Mouse (Mus musculus): Measurements from ENCODE around the gene Cxcr3.

Cxcr3 gene

DNA sequence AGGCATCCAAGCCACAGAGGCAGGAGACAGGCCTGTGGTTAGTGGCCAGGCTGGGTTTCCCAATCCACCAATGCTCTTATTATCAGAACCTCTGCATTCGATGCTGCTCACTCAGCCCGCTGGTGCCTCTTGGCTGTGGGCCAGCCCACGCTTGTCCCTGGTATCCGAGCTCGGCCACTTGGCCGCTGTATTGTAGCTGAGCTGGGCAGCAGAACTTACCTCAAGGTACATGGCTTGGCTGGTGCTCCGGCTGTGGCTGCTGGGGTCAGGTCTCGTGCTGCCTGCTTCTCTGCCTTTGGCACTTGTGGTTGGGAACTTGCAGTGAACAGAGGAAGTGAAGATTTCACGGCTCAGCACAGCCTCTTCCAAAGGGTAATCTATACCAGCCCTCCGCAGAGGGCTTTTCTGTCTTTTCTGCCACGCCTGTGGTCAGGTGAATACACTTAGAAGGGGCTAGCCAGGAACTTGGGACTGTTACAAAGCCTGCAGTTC lies at the start of gene Cxcr3:
Gene Cxcr3 (minus strand): TSS at position 442 of the 492 bp plus-strand sequence.
- DNase-seq (ENCODE audit: low spot score), result no peak

- DNase-seq (ENCODE audit: low spot score), result peak; percentile 76
Measured at GRCm38 (mm10) chrX:101772035-101772434, 38.0 kb upstream of the Cxcr3 start.

- no peak for DNase-seq (ENCODE audit: low spot score)
Measured at GRCm38 (mm10) chrX:101770307-101770706, 36.2 kb upstream of the Cxcr3 start.

DNA sequence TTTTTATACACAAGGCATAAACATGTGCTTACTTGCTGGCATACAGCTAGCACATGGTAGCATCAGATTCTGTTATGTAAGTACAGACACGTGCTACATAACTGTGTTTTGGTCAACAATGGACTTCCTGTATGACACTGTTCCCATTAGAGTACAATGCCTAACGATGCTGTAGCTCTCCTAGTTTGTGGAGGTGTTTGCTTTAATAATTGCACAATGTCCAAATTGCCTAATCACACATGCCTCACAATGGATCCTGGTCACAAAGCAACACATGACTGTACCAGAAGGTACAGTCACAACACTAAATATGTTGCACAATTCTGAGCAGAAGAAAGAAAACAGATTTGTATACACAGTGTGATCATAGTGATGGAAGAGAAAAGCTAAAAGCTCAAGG lies 35.4 kb upstream of the Cxcr3 start:
- no peak for DNase-seq (ENCODE audit: low spot score)

- no peak for DNase-seq (ENCODE audit: low spot score)
Measured at GRCm38 (mm10) chrX:101767280-101767679, 33.2 kb upstream of the Cxcr3 start.

DNA sequence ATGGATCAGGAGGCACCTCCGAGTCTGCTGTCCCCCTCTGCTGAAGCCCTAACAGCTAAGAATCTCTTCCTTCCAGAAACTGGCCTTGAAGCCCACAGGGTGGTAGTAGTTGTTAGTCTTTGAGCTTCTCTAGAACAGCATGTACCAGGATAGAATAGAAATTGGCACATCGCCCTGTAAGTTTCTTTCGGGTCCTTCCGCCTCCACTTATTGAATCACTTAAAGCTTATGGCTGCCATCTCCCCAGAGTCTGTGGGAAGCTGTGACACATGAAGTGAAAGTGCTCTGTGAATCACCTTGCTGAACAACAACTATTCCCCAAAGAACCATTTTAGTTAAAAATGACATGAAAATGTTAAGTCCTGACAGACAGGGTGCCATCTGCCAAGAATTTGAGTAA lies 31.0 kb upstream of the Cxcr3 start:
- DNase-seq (ENCODE audit: low spot score), result no peak

GRCm38 (mm10) chrX:101764621-101765020 lies 30.6 kb upstream of the Cxcr3 start:
- no peak for DNase-seq (ENCODE audit: low spot score)

DNA sequence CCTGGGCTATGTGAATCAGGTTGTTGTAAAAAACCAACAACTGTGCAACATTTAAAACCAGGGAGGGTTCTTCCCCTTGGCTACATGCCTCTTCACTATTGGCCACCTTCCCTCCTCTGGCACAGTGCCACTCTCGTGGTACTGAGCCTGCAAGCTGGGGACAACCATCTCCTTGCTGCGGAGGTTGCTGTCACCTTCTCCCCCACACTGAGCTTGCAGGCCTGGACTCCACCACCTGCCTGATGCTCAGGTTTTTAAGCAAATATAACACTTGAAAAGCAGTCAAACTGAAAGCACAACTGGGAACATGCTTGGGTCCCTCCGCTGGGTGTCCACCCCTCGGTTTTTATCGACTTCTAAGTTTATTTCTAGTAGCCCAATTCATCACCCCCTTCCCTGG lies 20.4 kb upstream of the Cxcr3 start:
- no peak for DNase-seq (ENCODE audit: low spot score)

GRCm38 (mm10) chrX:101750144-101750543 lies 16.1 kb upstream of the Cxcr3 start:
- peak; percentile 69 for DNase-seq (ENCODE audit: low spot score)

- DNase-seq (ENCODE audit: low spot score), result no peak
Measured at GRCm38 (mm10) chrX:101741064-101741433, 7.0 kb upstream of the Cxcr3 start.

DNA sequence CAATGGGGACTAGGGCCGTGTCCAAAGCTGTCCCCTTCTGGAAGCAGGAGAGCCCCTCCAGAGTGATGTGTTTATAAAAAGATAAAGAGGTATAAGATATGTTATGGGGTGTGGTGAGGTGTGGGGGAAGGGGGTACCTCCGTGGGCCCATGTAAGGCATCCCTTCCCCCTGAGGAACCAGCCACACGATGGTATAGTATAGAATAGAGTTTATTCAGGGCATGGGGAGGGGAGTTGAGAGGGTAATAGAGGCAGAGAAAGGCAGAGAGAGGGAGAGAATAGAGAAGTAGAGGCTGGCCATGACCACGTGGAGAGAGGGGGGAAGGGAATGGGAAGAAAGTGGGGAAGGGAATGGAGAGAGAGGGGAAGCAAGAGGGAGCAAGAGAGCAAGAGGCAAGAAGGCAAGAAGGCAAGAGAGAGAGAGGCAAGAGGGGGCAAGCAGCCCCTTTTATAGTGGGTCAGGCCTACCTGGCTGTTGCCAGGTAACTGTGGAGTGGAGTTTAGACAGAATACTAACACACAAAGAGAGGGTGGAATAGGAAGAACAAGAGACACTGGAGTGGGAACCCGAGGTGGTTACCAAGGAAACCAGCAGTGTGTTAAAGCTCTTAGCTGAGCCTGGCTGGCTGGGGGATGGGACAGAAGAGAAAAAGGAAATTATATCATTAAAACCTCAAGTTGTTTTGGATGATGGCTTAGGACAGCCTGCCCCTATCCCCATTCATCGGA lies 6.4 kb upstream of the Cxcr3 start:
- DNase-seq (ENCODE audit: low spot score), result peak; percentile 20

GRCm38 (mm10) chrX:101737201-101737600 lies 3.1 kb upstream of the Cxcr3 start:
- DNase-seq (ENCODE audit: low spot score), result no peak

GRCm38 (mm10) chrX:101734981-101735380 lies 912 bp upstream of the Cxcr3 start:
- no peak for DNase-seq (ENCODE audit: low spot score)

DNA sequence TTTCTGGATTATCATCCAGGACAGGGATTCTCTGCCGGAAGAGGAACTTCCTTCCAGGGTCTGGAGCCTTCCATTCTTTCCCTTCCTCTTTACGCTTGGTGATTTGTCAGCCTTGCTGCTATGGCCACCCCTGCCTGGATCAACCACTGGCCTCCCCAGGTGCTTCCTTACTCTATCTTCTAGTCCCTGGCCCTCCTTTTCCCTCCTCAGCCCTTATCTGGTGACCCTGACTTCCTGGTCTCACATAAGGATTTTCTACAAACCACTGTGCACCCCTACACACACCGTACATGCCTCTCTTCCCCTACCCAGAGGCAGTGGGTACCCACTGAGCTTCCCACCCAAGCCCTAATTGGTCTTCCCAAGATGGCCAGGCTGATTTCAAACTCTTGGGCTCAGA lies 781 bp downstream of the Cxcr3 start:
- no peak for DNase-seq (ENCODE audit: low spot score)

GRCm38 (mm10) chrX:101732644-101733043 lies 1.4 kb downstream of the Cxcr3 start:
- DNase-seq (ENCODE audit: low spot score), result no peak

GRCm38 (mm10) chrX:101730010-101730409 lies 4.1 kb downstream of the Cxcr3 start:
- DNase-seq (ENCODE audit: low spot score), result no peak

- no peak for DNase-seq (ENCODE audit: low spot score)
Measured at GRCm38 (mm10) chrX:101720401-101720800, 13.7 kb downstream of the Cxcr3 start.

DNA sequence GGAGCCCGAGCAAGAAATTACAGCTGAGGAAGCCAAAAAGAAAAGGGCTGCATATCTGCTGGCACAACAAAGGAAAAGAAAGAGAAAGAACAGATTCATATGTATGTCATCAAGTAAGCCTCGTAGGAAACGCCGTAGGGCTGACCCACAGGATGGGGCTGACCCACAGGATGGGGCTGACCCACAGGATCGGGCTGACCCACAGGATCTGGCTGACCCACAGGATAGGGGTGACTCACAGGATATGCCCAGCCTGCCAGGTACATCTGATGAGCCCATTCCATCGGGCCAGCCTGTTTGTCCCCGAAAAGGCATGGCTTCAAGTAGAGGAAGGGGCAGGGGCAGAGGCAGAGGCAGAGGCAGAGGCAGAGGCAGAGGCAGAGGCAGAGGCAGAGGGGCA lies 29.0 kb downstream of the Cxcr3 start:
- DNase-seq (ENCODE audit: low spot score), result no peak

GRCm38 (mm10) chrX:101698232-101698631 lies 35.8 kb downstream of the Cxcr3 start:
- DNase-seq (ENCODE audit: low spot score), result no peak

DNA sequence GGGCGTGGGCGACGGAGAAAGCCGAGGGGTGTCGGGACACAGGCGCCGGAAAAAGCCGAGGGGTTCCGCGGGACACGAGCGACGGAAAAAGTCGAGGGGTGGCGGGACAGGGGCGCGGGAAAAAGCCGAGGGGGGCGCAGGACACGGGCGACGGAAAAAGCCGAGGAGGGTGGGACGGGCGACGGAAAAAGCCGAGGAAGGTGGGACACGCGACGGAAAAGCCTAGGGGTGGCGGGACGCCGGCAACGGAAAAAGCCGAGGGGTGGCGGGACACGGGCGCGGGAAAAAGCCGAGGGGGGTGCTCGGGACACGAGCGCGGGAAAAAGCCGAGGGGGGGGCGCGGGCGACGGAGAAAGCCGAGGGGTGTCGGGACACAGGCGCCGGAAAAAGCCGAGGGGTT lies 36.5 kb downstream of the Cxcr3 start:
- DNase-seq (ENCODE audit: low spot score), result no peak

GRCm38 (mm10) chrX:101695686-101696085 lies 38.4 kb downstream of the Cxcr3 start:
- DNase-seq (ENCODE audit: low spot score), result no peak

Measured in retina, embryonic 14.5 days (tissue).